Mouse (Mus musculus) brain, embryonic 14.5 days (tissue): ENCODE data around the gene Tyms.

Source experiments
- CTCF ChIP-seq: fragments of 200-500 bp; IDR thresholded peaks from 2 replicates; pipeline ENCODE4 v1.5.1; 2012; ENCODE audit warnings: inconsistent platforms, mild to moderate bottlenecking, moderate library complexity, borderline replicate concordance; ENCODE audit not compliant: insufficient read depth, insufficient read length; ENCODE audit errors: extremely low read depth
- POLR2A ChIP-seq: fragments of 200-500 bp; IDR thresholded peaks from 2 replicates; pipeline ENCODE4 v1.6.1; 2012; ENCODE audit warnings: mild to moderate bottlenecking, inconsistent platforms, borderline replicate concordance; ENCODE audit not compliant: poor library complexity, insufficient read depth, insufficient read length, severe bottlenecking; ENCODE audit errors: extremely low read depth

DNA sequence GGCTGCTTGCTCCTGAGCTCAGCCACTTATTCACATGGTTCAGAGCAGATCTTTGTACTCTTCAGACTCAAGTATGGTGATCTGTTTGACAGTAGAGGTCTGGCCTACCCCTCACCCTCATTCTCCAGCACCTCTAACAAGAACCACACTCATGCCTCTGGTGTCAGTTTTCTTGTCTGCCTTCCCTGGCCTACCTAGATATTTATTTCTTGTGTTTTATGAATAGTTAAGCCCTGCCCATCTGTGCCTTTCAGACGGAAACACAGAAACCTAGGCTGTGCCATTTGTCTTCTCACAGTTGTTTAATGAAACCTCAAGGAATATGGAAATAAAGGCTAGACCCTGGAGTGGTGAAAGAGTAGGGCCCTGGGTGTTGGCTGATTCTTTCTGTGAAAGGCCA, 44.6 kb upstream of the Tyms start:
- TF ChIP-seq CTCF (no peak), POLR2A (no peak)
